Mouse (Mus musculus): ENCODE measurements around the gene P4hb.
"Not testable (repeated sequence)": the region's sequence is repeated elsewhere in the genome, so short reads cannot be mapped to it uniquely, and the experiment has no call there.

P4hb gene

GRCm38 (mm10) chr11:120597240-120598235 is 24.5 kb upstream of the P4hb start:
- DNase-seq = no peak

DNA sequence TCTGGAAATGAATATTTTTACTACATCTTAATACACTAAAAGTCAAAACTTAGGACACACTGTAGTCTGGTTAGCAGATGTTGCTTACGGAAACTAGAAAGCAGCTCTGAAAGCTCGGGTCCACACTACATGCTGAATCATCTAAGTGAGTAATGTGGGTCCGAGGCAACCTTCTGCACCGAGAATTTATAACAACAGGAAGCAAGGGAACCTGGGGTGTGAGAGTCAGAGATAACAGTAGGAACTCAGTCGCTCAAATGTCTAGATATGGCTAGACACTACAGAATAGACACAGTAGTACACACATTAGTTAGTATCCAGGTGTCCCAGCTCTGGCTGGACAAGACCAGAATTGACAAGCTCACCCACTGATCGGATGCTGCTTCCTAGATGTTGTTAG is 15.5 kb upstream of the P4hb start:
- no peak for DNase-seq

- DNase-seq = no peak
Measured at GRCm38 (mm10) chr11:120583937-120584336, 10.9 kb upstream of the P4hb start.

- not testable (repeated sequence) for DNase-seq
Measured at GRCm38 (mm10) chr11:120582982-120583293, 9.9 kb upstream of the P4hb start.

GRCm38 (mm10) chr11:120582268-120582981 is 9.4 kb upstream of the P4hb start:
- no peak for DNase-seq

- peak; percentile 86 for DNase-seq
Measured at GRCm38 (mm10) chr11:120581490-120582267, 8.6 kb upstream of the P4hb start, which contains the start of gene Arhgdia. Gene Arhgdia (minus strand): TSS chr11:120581624.

DNA sequence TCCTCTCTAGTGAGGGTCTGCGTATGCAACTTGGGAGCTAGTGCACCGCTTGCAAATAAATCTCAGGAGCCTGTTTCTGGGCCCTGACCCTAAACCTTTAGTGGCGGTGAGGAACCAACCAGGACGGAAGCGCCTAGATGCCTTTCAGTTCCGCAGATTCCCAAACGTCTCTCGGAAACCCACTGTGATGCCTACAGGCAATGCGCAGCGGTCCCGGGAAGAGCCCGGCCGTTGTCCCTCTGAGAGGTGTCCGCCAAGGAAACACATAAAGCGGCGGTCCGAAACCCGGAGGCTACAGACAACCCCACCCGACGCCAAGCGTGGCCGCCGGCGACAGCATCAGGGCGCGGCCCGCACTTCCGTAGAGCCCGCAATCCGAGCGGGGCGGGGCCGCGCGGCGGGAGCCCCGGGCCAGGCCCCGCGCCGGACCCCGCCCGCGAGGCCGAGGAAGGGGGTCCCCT is 7.8 kb upstream of the P4hb start:
- DNase-seq = peak; percentile 49

GRCm38 (mm10) chr11:120580190-120580589 is 7.1 kb upstream of the P4hb start:
- no peak for DNase-seq

GRCm38 (mm10) chr11:120579316-120580107 is 6.5 kb upstream of the P4hb start:
- peak; percentile 81 for DNase-seq

DNA sequence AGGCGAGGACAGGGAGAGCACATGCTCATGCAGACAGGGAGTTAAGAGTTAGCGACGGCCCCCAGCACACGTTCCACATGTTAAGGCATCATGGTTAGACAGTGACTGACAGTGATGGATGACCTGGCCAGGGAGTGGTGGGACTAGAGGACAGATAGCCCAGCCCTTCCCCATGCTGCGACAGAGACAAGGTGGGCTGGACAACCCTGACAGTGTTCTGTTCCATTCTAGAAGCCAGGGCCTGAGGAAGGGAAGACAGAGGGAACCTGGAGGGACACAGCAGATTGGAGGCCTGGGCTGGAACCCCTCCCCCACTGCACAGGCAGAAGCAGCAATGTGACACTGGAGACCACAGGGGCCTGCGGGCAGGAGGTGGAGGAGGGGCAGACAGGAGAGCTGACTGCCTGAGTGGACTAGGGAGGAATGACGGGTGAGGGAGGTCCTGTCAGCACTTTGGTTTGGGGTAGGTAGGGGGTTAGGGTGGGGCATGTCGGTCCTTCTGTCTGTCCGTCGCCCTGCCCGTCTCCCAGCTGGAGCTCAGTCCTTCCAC is 5.7 kb upstream of the P4hb start:
- no peak for DNase-seq

DNA sequence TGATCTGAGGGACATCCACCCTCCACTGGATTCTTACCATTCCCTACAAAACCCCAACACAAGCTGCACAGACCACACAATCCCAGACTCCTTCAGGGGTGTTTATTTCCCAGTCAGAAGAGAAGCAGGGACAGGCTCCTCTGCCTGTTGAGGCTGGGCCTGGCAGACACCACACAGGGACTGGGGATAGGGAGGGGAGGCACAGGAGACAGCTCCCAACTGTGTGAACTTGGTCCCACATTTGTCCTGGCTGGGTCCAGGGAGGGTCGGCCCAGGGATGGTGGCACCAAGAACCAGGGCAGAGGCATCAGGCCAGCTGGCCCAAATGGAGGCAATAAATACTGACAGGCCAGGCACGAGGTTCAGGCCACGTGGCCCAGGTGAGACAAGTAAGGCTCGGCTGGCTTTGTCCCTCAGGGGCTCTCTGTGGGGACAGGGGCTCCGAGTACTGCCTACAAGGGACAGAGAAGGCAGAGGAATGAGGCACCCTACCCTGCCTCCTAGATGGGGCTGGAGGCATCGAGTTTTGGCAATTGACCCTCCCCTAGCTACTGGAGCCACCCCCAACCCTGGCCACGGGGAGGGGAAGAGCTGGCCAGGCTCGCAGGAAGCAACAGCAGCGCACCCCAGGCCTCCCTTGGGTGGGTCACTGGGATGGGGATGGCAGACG is 5.1 kb upstream of the P4hb start:
- DNase-seq = no peak

GRCm38 (mm10) chr11:120577211-120578023 is 4.4 kb upstream of the P4hb start:
- DNase-seq = peak; percentile 45

DNA sequence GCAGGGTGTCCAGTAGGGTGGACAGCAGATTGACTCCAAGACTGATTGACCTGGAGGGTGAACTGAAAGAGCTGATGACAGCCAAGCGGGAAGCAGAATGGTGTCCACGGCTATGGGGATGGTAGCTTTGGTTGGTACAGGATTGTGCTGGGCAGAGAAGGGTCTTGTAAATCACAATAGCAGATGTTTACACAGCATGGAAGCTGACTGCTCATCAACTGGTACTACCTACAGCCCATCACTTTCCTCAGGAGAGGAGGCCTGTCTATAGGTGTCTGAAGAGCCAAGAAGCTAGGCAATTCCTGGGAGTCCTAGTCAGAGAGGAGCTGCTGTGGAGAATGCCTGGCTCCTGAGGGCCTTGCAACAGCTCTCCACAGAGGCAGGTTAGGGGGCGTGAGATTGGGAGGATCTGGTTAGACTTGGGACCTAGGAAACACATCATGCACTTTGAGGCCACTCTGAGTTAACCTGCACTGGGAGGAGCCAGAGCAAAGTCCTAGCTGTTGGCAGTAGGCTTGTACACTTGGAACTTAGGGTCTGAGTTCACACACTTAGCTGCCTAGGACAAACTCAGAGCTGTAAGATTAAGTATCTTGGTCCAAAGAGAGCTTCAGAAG is 3.4 kb upstream of the P4hb start:
- no peak for DNase-seq

DNA sequence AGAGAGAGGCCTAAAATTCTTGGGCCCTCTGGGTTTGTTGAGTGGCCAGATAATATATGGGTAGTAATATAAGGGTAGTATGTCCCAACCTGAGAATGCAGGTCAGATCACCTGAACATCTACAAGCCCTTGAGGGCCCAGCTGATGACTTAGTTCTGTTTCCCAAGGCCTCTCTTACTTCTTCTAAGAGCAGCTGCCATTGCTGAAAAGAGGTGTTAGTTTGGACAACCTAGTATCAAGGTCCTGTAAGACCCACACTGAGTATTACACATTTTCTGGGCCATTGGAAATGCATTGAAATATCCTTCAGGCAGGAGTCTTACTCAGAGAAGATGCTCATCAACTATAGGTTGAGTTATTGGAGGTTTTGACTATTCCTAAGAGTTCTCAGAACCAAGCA is 2.9 kb upstream of the P4hb start:
- DNase-seq = no peak

DNA sequence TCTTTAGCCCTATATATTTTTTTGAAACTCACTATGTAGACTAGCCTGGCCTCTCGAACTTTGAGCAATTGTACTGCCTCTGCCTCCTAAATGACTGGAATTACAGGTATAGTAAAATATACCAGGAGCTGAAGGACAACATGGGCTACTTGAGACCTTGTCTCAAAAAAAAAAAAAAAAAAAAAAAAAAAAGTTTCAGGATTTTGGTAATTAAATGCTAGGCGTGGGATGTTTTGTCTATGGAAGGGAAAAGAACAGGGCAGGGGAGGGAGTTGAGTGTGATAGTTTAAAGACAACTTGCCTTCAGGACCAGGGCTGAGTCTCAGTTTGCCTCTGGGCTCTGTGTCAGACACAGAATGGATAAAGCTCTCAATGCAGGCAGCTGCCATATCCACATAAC is 2.0 kb upstream of the P4hb start:
- no peak for DNase-seq

DNA sequence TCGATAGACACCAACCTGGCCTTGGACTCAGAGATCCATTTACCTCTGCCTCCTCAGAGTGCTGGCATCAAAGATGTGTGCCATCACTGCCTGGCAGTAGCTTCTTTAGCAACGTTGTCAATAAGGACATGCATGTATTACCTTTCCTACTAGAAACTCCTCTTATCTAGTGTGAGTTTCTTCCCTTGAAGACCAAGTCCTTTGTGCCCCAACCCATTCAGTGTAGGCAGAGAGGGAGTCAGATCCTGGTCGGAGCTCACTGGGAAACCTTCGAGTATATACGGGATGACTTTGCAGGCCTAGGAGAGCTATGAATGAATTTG is 1.2 kb upstream of the P4hb start:
- DNase-seq = no peak

DNA sequence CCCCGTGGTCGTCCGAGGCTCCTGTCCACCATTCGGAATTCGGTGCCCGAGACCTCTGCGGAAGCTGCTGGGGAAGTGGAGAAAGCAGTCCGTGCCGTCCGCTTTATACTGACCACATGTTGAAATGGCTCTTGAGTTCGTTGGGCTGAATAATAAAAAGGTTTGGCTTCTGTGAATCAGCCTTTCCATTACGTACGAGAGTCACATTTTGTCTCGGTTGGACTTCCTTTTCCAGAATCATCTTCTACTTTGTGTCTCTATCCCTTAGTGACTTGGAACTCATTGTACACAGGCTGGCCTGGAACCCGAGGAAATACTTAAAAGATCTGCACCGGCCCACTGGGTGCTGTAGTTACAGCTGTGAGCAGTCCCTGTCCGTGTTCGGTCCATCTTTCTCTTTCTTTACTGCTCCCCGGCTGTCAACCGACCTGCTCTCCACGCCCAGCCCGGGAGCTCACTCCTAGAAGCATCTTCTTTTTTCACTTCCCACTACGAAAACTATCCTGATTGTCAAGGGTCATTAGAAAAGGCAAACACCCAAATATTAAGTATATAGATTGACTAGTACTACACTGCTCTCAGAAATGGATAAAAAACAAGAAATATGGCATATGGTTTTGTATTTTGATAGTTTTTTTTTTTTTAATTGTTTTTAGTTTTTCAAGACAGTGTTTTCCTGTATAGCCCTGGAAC is 678 bp upstream of the P4hb start:
- no peak for DNase-seq

- DNase-seq = peak; percentile 39
Measured at GRCm38 (mm10) chr11:120572417-120572751, 669 bp downstream of the P4hb start.

DNA sequence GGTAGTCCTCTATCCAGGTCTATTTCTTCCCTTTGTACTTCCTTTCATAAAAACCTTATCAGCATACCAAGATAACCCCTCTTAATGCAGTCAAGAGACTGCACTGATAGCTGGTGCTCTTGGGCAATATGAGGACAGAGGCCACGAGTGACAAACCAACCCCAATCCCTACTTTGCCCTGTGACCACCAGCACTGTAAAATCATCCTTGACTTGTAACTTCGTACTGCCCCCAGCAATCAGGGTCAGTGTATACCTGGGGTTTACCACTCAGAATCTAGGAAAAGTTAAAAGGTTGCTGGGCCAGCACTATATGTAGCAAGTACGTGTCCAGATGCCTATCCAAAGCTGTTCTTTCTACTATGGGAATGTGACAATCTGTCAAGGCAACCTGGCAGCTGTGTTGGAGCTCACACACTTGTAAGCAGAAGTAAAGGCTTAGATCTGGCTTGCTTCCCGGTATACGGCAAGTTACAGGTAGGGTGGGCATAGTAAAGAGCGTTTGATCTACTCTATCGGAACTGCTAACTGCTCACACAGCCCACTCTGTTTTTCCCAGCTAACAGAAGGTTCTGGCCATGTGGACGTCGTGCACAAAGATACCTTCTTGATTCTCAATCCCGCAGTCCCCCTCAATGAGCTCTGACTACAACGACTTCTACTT is 1.2 kb downstream of the P4hb start:
- no peak for DNase-seq
